Mouse (Mus musculus) adrenal gland, adult (tissue): Measurements from ENCODE around the gene Sfmbt1.
"Not testable (repeated sequence)": the region's sequence is repeated elsewhere in the genome, so short reads cannot be mapped to it uniquely, and the experiment has no call there.

Experiments
- DNase-seq, 2 experiments: peaks; one replicate each; pipeline ENCODE4 v3.0.0; 2022 to 2023; ENCODE audit warnings: low spot score in 1 of 2; ENCODE audit not compliant: inconsistent age in 2 of 2

Gene Sfmbt1

DNA sequence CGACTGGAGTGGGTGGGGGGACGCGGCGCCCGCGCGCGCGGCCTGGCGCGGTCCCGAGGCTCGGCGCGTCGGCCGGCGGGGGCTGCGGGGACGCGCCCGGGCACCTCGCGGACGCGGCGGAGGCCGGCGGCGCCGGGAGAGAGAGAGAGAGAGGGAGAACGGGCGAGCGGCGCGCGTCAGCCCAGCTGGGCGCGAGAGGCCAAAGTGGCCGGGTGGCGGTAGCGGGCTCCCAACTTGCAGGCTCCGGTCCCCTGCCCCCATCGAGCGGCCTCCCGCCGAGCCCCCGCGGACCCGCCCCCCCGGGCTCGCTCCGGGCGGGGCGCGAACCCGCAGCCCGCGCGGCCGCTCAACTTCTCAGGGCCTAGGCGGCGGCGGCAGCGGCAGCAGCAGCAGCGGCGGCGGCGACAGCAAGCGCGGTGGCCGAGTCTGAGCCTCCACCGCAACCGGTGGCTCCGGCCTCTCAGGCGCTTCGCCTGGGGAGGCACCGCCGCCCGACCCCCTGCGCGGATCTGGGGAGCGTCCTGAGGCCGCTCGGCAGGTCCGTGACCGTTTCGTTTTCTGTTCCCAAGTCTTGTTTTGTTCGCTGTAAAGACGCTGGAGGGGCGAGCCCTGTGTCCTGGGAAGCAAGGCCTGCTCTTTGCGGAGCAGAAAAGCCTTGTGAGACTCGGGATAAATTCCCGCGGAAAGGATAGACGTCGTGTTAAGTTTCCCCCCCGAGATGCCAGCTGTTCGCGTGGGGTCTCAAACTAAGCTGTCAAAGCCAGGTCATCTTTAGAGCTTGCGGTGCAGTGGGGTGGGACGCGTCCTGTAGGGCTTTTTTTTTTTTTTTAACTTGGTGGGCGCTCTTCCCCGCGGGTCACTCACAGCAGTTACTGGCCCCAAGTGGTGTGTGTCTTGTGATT, 1.7 kb downstream of the Sfmbt1 start:
- DNase-seq: peak; percentile 77 to 87

DNA sequence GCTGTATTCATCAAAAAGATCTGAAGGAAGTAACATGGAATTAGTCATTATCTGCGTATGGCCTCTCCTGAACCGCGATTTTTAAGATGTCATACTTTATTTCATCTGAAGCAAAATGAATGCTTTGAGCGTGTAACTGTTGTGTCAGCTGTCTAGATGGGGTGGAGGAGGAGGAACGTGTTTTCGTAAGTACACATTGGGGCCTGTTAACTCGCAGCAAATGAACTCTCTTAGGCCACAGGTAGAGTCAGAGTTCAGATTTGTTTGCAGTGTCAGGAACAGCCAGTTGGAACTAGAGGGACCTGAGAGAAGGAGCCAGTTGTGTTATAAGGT, 2.3 kb downstream of the Sfmbt1 start:
- DNase-seq: peak in 1 of 2 experiments; percentile 25

GRCm38 (mm10) chr14:30718696-30719095, 4.0 kb downstream of the Sfmbt1 start:
- not testable (repeated sequence) for DNase-seq

DNA sequence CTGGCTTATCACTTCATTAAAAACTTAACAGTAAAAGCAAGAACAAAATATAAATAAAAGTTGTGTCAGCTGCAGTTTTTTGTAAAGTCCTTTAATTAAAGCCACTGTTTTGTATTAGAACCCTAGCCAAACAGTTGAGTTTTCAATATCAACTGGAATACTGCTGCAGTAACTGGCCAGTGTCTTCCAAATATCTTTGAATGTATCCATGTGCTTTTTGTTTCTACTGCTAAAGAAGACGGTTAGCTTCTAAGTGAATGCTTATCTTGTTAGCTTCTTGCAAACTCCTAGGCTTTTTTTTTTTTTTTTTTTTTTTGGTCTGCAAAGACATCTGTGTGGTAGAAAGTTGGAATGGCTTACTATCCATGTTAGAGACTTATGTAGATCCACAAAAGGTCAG, 4.9 kb downstream of the Sfmbt1 start:
- DNase-seq: no peak

GRCm38 (mm10) chr14:30721850-30722249, 7.2 kb downstream of the Sfmbt1 start:
- no peak for DNase-seq

DNA sequence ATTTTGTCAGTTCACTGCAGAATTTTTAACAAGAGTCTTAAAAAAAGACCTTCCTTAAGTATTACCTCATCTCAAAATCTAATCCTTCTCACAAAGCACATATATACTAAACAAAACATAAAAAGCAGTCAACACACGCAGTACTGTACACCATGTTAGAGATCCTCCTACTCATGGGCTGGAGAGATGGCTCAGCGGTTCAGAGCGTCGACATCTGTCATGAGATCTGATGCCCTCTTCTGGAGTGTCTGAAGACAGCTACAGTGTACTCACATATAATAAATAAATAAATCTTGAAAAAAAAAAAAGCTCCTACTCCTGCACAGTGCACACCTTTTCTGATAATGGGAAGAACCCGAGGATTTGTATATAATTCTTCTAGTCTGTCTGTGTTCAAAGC, 7.8 kb downstream of the Sfmbt1 start:
- no peak for DNase-seq

- peak in 1 of 2 experiments; percentile 51 for DNase-seq
Measured at GRCm38 (mm10) chr14:30731896-30732295, 17.2 kb downstream of the Sfmbt1 start.

DNA sequence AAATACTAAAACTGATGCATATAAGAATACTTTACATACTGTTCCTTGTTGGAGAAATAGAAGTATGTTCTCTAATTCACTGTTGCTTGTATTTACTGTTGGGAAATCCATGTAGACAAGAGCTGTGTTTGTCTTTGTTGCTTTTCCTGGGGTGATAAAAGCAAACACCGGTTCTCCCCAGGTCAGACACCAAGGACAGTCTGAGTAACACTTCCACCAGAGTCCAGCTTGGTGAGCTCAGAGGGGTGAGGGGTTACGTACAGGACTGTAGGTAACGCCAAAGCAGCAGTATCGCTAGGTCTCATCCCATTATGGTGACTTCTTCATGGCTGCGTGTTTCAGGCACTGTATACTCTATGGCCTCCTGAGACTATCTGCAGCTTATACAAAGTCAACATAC, 20.0 kb downstream of the Sfmbt1 start:
- no peak for DNase-seq

- no peak for DNase-seq
Measured at GRCm38 (mm10) chr14:30735810-30736209, 21.2 kb downstream of the Sfmbt1 start.

- DNase-seq: no peak
Measured at GRCm38 (mm10) chr14:30736413-30736812, 21.8 kb downstream of the Sfmbt1 start.

DNA sequence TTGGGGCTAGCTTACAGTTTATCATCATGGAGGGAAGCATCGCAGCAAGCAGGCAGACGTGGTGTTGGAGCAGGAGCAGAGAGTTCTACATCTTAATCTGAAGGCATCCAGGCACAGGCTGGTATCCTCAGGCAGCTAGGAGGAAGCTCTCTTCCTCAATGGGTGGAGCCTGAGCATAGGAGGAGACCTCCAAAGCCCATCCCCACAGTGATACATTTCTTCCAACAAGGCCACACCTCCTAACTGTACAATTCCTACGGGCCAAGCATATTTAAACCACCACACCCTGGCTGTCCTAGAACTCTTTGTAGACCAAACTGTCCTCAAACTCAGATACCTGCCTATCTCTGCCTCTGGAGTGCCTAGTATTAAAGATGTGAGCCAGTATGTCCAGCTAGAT, 29.2 kb downstream of the Sfmbt1 start:
- DNase-seq: no peak

DNA sequence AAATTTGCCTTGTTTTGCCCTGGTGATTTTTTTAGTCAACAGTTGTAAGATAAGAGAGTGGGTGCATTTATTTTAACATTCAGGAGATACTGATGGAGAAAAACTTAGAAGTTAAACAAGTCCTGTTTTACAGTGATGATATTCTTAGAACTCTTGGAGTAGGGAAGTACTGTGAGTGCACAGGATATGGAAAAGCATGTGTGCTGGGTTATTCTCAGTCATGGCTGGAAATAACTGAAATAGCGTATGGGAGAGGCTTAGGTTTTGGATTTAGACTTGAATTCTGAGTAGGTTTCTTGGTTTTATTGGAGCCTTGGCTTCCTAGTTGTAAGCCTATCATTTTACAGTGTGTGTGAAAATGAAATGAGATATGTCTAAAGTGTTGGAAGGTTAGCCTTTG, 31.5 kb downstream of the Sfmbt1 start:
- DNase-seq: no peak

GRCm38 (mm10) chr14:30757239-30757638, 42.6 kb downstream of the Sfmbt1 start:
- no peak for DNase-seq

DNA sequence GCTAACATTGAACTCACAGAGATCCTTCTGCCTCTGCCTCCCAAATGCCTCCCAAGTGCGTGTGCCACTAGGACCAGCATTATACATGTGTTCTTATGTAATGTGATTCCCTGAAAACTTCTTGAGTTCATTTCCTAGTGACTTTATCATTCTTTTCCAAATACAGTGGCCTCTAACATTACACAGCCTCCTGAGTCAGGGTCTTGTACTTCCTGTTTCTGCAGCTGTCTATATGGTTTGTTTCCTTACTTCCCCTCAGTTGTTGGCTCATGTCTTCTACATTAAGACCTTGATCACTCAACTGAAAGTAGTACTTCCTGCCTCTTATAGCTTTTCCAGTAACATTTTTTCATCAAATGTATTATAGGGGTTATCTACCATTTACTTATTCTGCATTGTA, 46.6 kb downstream of the Sfmbt1 start:
- no peak for DNase-seq

- no peak for DNase-seq
Measured at GRCm38 (mm10) chr14:30762131-30762903, 47.7 kb downstream of the Sfmbt1 start.

- no peak for DNase-seq
Measured at GRCm38 (mm10) chr14:30762904-30763568, 48.4 kb downstream of the Sfmbt1 start.

DNA sequence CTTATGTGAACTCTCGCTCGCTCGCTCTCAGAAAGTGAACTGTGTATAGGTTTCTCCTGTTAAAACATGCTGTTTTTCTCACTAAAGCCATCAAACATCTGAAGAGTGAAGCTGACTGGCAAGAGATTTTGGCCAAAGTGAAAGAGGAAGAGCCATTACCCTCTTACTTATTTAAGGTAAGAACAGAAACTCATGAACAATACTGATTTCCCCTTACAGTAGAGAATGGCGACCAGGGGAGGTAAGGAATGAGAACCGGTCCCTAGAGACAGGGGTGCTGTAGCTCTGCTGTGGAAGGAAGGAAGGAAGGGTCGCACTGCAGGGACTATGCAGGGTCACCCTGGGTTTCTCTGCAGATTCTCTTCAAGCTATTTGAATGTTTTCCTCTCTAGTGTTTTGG, 70.0 kb downstream of the Sfmbt1 start:
- no peak for DNase-seq

DNA sequence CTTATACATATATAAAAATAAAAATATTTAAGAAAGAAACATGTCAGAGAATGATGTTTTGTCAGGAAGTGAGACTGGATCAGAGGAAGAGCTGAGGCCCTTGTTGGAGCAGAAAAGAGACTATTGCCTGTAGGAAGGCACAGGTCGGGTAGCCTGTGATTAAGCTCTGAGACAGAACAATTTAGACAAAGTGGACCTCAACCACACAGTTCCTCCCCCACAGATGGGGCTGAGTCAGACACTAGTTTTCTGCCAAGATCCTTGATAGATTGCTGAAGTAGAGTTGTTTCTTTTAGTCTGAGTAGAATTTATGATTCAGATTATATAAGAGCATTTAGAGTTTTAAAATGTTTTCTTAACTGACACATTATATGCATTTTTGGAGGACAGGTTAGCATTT, 74.8 kb downstream of the Sfmbt1 start:
- DNase-seq: peak; percentile 71 to 87

DNA sequence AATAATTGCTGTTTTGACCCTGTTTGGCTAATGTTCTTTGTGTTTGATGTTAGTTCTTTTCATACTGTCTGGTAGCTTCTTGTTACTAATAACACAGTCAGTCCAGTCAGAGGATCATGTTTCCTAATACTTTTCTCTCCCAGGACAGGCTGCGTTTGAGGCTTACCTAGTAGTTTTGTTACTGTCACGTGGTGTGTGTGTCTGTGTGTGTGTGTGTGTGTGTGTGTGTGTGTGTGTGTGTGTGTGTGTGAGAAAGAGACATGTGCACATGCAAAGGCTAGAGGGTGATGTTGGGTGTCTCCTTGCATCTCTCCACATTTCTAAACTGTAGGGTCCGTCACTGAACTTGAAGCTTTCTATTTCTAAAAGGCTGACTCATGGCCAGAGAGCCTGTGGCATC, 78.2 kb downstream of the Sfmbt1 start:
- DNase-seq: no peak

- no peak for DNase-seq
Measured at GRCm38 (mm10) chr14:30801756-30802155, 87.1 kb downstream of the Sfmbt1 start.

DNA sequence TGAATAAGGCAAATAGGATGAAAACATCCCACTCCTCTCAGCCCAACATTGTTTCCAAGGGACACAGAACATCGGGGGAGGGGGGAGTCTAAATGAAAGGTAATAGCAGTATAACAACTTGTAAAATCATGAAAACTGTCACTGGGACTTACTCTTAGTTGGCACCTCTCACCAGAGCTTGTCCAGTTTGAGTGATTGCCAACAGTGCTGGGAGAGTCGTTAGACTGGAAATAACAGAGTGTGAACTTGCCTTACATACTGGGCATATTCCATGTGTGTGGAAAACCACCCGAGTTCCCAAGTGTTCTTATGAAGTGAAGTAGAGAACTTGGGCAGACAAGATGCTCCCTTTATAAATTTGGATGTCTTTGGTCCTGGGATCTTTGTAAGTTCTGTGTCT, 106.5 kb downstream of the Sfmbt1 start:
- DNase-seq: no peak
